Comparison of ENCODE assay signal across 20 mouse cellular contexts in the genomic region with DNA sequence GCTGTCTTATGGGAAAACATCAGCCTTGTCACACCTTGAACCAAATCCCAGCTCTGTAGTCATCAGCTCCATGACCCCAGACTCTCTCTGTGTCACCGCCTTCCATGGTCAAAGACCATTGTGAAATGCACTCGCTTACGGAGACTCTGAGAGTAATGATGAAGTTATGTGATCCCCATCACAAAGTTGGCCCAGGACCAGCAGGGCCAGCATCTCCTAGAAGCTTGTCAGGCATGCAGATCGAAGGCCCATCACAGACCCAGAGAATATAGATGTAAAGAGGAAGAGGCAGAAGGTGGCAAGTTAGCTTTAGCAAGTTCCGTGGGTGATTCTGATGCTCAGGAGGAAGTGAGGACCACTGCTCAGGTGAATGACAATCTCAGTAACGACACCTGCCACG.
"Had no signal": no experiment of that assay in that cellular context is flagged by ENCODE, and none has a peak within 500 bp of the region (broad histone marks: within the 10 kb centered on the region; RNA-seq: fewer than 3 reads in every experiment).

No protein-coding gene starts in this region.

- H3K9ac ChIP-seq: liver, embryonic 13.5 days; midbrain, embryonic 12.5 days had no signal

- DNase-seq: kidney, adult 18-20 months; kidney, adult 9 months; kidney, postnatal 14 days; kidney, postnatal 4 days; layer of hippocampus, adult 9-11 months; liver, embryonic 13.5 days; lung, adult 2 months; lung, postnatal 14 days; lung, postnatal 4 days; right cerebral cortex, adult 18-20 months; right cerebral cortex, postnatal 14 days; right cerebral cortex, postnatal 4 days; thymus, adult 18-20 months; thymus, postnatal 36 days had no signal

- H3K27ac ChIP-seq: layer of hippocampus, adult 2 months; left cerebral cortex, adult 2 months; liver, embryonic 13.5 days; midbrain, embryonic 12.5 days; stomach, postnatal 0 days had no signal

- H3K4me1 ChIP-seq: liver, embryonic 13.5 days had no signal

- ATAC-seq: midbrain, embryonic 16.5 days had no signal

- H3K4me2 ChIP-seq: liver, embryonic 13.5 days; midbrain, embryonic 12.5 days had no signal

- H3K4me3 ChIP-seq: layer of hippocampus, adult 2 months; left cerebral cortex, adult 2 months; liver, embryonic 13.5 days; midbrain, embryonic 12.5 days; myocyte had no signal

- H3K36me3 ChIP-seq: liver, embryonic 13.5 days; midbrain, embryonic 12.5 days had no signal

- H3K9me3 ChIP-seq: liver, embryonic 13.5 days; midbrain, embryonic 12.5 days had no signal

- H3K27me3 ChIP-seq: liver, embryonic 13.5 days; midbrain, embryonic 12.5 days had no signal
